ENCODE assay signal across 12 mouse cellular contexts in genomic region chr5:22861399-22861798, GRCm38 (mm10).
DNase-seq lines count a peak whose midpoint lies in the region; ATAC-seq and TF ChIP-seq lines count a peak whose summit lies in the region.
"Had no signal": no experiment of that assay in that cellular context is flagged by ENCODE, and none has a peak within 500 bp of the region (broad histone marks: within the 10 kb centered on the region; RNA-seq: fewer than 3 reads in every experiment).

No protein-coding gene starts in this region.

- H3K27me3 ChIP-seq in G1E (ENCODE audit: insufficient read depth, low read length): no peaks in the 10 kb centered on the region
- H3K27me3 ChIP-seq: neural tube, embryonic 15.5 days had no signal

- H3K4me3 ChIP-seq in G1E (ENCODE audit: low read depth, low read length): no peak overlapping the region
- H3K4me3 ChIP-seq: neural tube, embryonic 15.5 days had no signal

- DNase-seq in adrenal gland, postnatal 14 days: peak; percentile 32
- no peak for DNase-seq in adrenal gland, postnatal 4 days (ENCODE audit: low spot score in 2 of 2)
- peak; percentile 8 to 30 for DNase-seq in layer of hippocampus, postnatal 10 days (ENCODE audit: low spot score in 2 of 2)
- DNase-seq in layer of hippocampus, adult 9-10 months (ENCODE audit: low spot score): no peak
- DNase-seq in G1E (ENCODE audit: low spot score): no peak
- DNase-seq in kidney, postnatal 14 days: peak; percentile 5
- DNase-seq in urinary bladder, adult 2 months (ENCODE audit: low spot score): no peak
- DNase-seq in cerebellum, adult 9-10 months: no peak
- DNase-seq: cerebellum, adult 9-11 months; gastrocnemius, postnatal 14 days; thymus, adult 2 months had no signal

- no peak for ATAC-seq in G1E (ENCODE audit: extremely low read depth, insufficient number of reproducible peaks, low FRiP score, poor library complexity, severe bottlenecking)

- H3K4me1 ChIP-seq in G1E (ENCODE audit: insufficient read depth, low read depth, low read length): no peaks in the 10 kb centered on the region

- H3K9me3 ChIP-seq in G1E (replicated peaks): no peaks in the 10 kb centered on the region
- H3K9me3 ChIP-seq: neural tube, embryonic 15.5 days had no signal

- no peaks in the 10 kb centered on the region for H3K36me3 ChIP-seq in G1E (replicated peaks)
- H3K36me3 ChIP-seq: neural tube, embryonic 15.5 days had no signal

- 0 out of 2 replicates have a peak, but pooled peaks have one; percentile 12 for TF ChIP-seq CTCF in G1E (IDR thresholded peaks at IDR 0.05; ENCODE audit: low read depth, low read length)

Comparison
In these comparisons a context has a peak if more than half of its experiments do, and no peak if none do; other contexts are left out.
1. DNase-seq: peak in adrenal gland, postnatal 14 days (single experiment), layer of hippocampus, postnatal 10 days (2 of 2) and kidney, postnatal 14 days (single experiment); none in adrenal gland, postnatal 4 days (0 of 2), layer of hippocampus, adult 9-10 months (single experiment), G1E (single experiment), urinary bladder, adult 2 months (single experiment) and cerebellum, adult 9-10 months (single experiment).